Mouse (Mus musculus): Measurements from ENCODE around the gene AU018091. TPM values are rescaled to one million over a fixed set of nuclear protein-coding genes. Genes with fewer than 3 reads are reported as not detected.

AU018091 gene
- 0.10 and 0.21 TPM in 2 replicates for polyA plus RNA-seq (2016; fragmentation: Nextera tagmentation; extraction: Ambion mirVana)

GRCm38 (mm10) chr7:3168925-3169324 is at the start of gene AU018091:
Gene AU018091, minus strand, starts transcription at chr7:3169203.
- WGBS: 77% methylated on average over 3 of the region's 3 CpGs
- H3K9me3 ChIP-seq: peaks cover 13% of the 10 kb centered on the region
- no peak within 1 kb of the TSS for H3K4me3 ChIP-seq
- DNase-seq (ENCODE audit: extremely low spot score, low spot score): no peak
- H3K4me1 ChIP-seq: no peaks in the 10 kb centered on the region
- H3K27me3 ChIP-seq (ENCODE audit: poor library complexity, severe bottlenecking): no peaks in the 10 kb centered on the region
- H3K36me3 ChIP-seq (replicated peaks): no peaks in the 10 kb centered on the region
- no peak within 1 kb of the TSS for H3K27ac ChIP-seq

- peaks cover 32% of the 10 kb centered on the region for H3K27me3 ChIP-seq (ENCODE audit: poor library complexity, severe bottlenecking)
- 19% methylated on average over 10 of the region's 10 CpGs for WGBS
- H3K9me3 ChIP-seq: no peaks in the 10 kb centered on the region
- no peak overlapping the region for H3K27ac ChIP-seq
- H3K4me3 ChIP-seq: no peak overlapping the region
- H3K36me3 ChIP-seq (replicated peaks): no peaks in the 10 kb centered on the region
- no peaks in the 10 kb centered on the region for H3K4me1 ChIP-seq
- no peak for DNase-seq (ENCODE audit: extremely low spot score, low spot score)
These were observed 48.6 kb upstream of the AU018091 start for GRCm38 (mm10) chr7:3217546-3218056.

- H3K36me3 ChIP-seq (replicated peaks): no peaks in the 10 kb centered on the region
- H3K27ac ChIP-seq: no peak overlapping the region
- no peaks in the 10 kb centered on the region for H3K4me1 ChIP-seq
- H3K9me3 ChIP-seq: no peaks in the 10 kb centered on the region
- DNase-seq (ENCODE audit: extremely low spot score, low spot score): no peak
- H3K4me3 ChIP-seq: no peak overlapping the region
- 67% methylated on average over 3 of the region's 3 CpGs for WGBS
- H3K27me3 ChIP-seq (ENCODE audit: poor library complexity, severe bottlenecking): peaks cover 32% of the 10 kb centered on the region
These were observed 47.3 kb upstream of the AU018091 start for GRCm38 (mm10) chr7:3216331-3216730.

GRCm38 (mm10) chr7:3213557-3213956 is 44.6 kb upstream of the AU018091 start:
- Histone ChIP-seq H3K36me3 (replicated peaks) (no peaks in the 10 kb centered on the region), H3K9me3 (no peaks in the 10 kb centered on the region)
- 27% methylated on average over 3 of the region's 3 CpGs for WGBS

GRCm38 (mm10) chr7:3213156-3213555 is 44.2 kb upstream of the AU018091 start:
- Histone ChIP-seq H3K27me3 (ENCODE audit: poor library complexity, severe bottlenecking) (peaks cover 9% of the 10 kb centered on the region), H3K27ac (no peak overlapping the region), H3K9me3 (no peaks in the 10 kb centered on the region), H3K36me3 (replicated peaks) (no peaks in the 10 kb centered on the region), H3K4me3 (no peak overlapping the region), H3K4me1 (no peaks in the 10 kb centered on the region)
- WGBS: 53% methylated on average over 1 of the region's 1 CpGs
- no peak for DNase-seq (ENCODE audit: extremely low spot score, low spot score)

More at GRCm38 (mm10) chr7:3213557-3213956, 44.6 kb upstream of the AU018091 start:
- Histone ChIP-seq H3K27me3 (ENCODE audit: poor library complexity, severe bottlenecking) (peaks cover 13% of the 10 kb centered on the region), H3K27ac (no peak overlapping the region), H3K4me3 (no peak overlapping the region), H3K4me1 (no peaks in the 10 kb centered on the region)
- DNase-seq (ENCODE audit: extremely low spot score, low spot score): no peak

GRCm38 (mm10) chr7:3212002-3212790 is 43.2 kb upstream of the AU018091 start:
- Histone ChIP-seq H3K9me3 (no peaks in the 10 kb centered on the region), H3K4me1 (no peaks in the 10 kb centered on the region), H3K27ac (no peak overlapping the region), H3K36me3 (replicated peaks) (no peaks in the 10 kb centered on the region), H3K27me3 (ENCODE audit: poor library complexity, severe bottlenecking) (no peaks in the 10 kb centered on the region), H3K4me3 (no peak overlapping the region)
- DNase-seq (ENCODE audit: extremely low spot score, low spot score): no peak
- WGBS: 52% methylated on average over 12 of the region's 12 CpGs

- 75% methylated on average over 8 of the region's 8 CpGs for WGBS
These were observed 42.5 kb upstream of the AU018091 start for GRCm38 (mm10) chr7:3211518-3211917.

GRCm38 (mm10) chr7:3210605-3211004 is 41.6 kb upstream of the AU018091 start:
- WGBS: 49% methylated on average over 6 of the region's 6 CpGs
- no peak for DNase-seq (ENCODE audit: extremely low spot score, low spot score)
- H3K27me3 ChIP-seq (ENCODE audit: poor library complexity, severe bottlenecking): no peaks in the 10 kb centered on the region
- H3K9me3 ChIP-seq: no peaks in the 10 kb centered on the region; the same call in 1 of the 2 replicates
- H3K4me1 ChIP-seq: peaks cover 7% of the 10 kb centered on the region
- H3K4me3 ChIP-seq: no peak overlapping the region
- no peaks in the 10 kb centered on the region for H3K36me3 ChIP-seq (replicated peaks)
- no peak overlapping the region for H3K27ac ChIP-seq

More at GRCm38 (mm10) chr7:3211518-3211917, 42.5 kb upstream of the AU018091 start:
- no peaks in the 10 kb centered on the region for H3K36me3 ChIP-seq (replicated peaks)
- no peak for DNase-seq (ENCODE audit: extremely low spot score, low spot score)
- no peaks in the 10 kb centered on the region for H3K27me3 ChIP-seq (ENCODE audit: poor library complexity, severe bottlenecking)
- H3K4me3 ChIP-seq: no peak overlapping the region
- H3K9me3 ChIP-seq: no peaks in the 10 kb centered on the region; the same call in 1 of the 2 replicates
- peaks cover 5% of the 10 kb centered on the region for H3K4me1 ChIP-seq
- H3K27ac ChIP-seq: no peak overlapping the region

GRCm38 (mm10) chr7:3206520-3206919 is 37.5 kb upstream of the AU018091 start:
- H3K4me1 ChIP-seq: peaks cover 7% of the 10 kb centered on the region
- WGBS: 8% methylated on average over 4 of the region's 4 CpGs
- no peak for DNase-seq (ENCODE audit: extremely low spot score, low spot score)
- no peak overlapping the region for H3K27ac ChIP-seq
- no peak overlapping the region for H3K4me3 ChIP-seq
- H3K27me3 ChIP-seq (ENCODE audit: poor library complexity, severe bottlenecking): no peaks in the 10 kb centered on the region
- no peaks in the 10 kb centered on the region; the same call in 1 of the 2 replicates for H3K9me3 ChIP-seq
- no peaks in the 10 kb centered on the region for H3K36me3 ChIP-seq (replicated peaks)

GRCm38 (mm10) chr7:3204628-3205027 is 35.6 kb upstream of the AU018091 start:
- Histone ChIP-seq H3K27ac (no peak overlapping the region), H3K9me3 (no peaks in the 10 kb centered on the region; the same call in 1 of the 2 replicates), H3K27me3 (ENCODE audit: poor library complexity, severe bottlenecking) (no peaks in the 10 kb centered on the region), H3K4me1 (peaks cover 7% of the 10 kb centered on the region), H3K36me3 (replicated peaks) (no peaks in the 10 kb centered on the region), H3K4me3 (no peak overlapping the region)
- 84% methylated on average over 4 of the region's 4 CpGs for WGBS
- no peak for DNase-seq (ENCODE audit: extremely low spot score, low spot score)

- no peak for DNase-seq (ENCODE audit: extremely low spot score, low spot score)
- Histone ChIP-seq H3K27me3 (ENCODE audit: poor library complexity, severe bottlenecking) (no peaks in the 10 kb centered on the region), H3K36me3 (replicated peaks) (no peaks in the 10 kb centered on the region), H3K4me1 (peaks cover 7% of the 10 kb centered on the region), H3K27ac (no peak overlapping the region), H3K9me3 (no peaks in the 10 kb centered on the region; the same call in 1 of the 2 replicates), H3K4me3 (no peak overlapping the region)
- WGBS: 30% methylated on average over 3 of the region's 3 CpGs
These were observed 34.9 kb upstream of the AU018091 start for GRCm38 (mm10) chr7:3203890-3204289.

- 38% methylated on average over 12 of the region's 12 CpGs for WGBS
- Histone ChIP-seq H3K27ac (0 out of 2 replicates have a peak overlapping the region, but pooled peaks have one; percentile 35), H3K27me3 (ENCODE audit: poor library complexity, severe bottlenecking) (no peaks in the 10 kb centered on the region), H3K9me3 (no peaks in the 10 kb centered on the region), H3K4me1 (no peaks in the 10 kb centered on the region; the same call in 1 of the 2 replicates), H3K36me3 (replicated peaks) (no peaks in the 10 kb centered on the region), H3K4me3 (no peak overlapping the region)
- DNase-seq (ENCODE audit: extremely low spot score, low spot score): no peak
These were observed 32.2 kb upstream of the AU018091 start for GRCm38 (mm10) chr7:3201134-3201705.

GRCm38 (mm10) chr7:3198884-3199283 is 29.9 kb upstream of the AU018091 start:
- H3K27me3 ChIP-seq (ENCODE audit: poor library complexity, severe bottlenecking): no peaks in the 10 kb centered on the region
- H3K9me3 ChIP-seq: 0 out of 2 replicates have a peak, but pooled peaks cover 3% of the 10 kb centered on the region
- no peak overlapping the region for H3K4me3 ChIP-seq
- 55% methylated on average over 11 of the region's 11 CpGs for WGBS
- no peak overlapping the region for H3K27ac ChIP-seq
- DNase-seq (ENCODE audit: extremely low spot score, low spot score): no peak
- no peaks in the 10 kb centered on the region for H3K4me1 ChIP-seq
- no peaks in the 10 kb centered on the region for H3K36me3 ChIP-seq (replicated peaks)

Data from forebrain, embryonic 10.5 days (tissue).